Mouse (Mus musculus): Measurements from ENCODE around the gene Clpb. TPM values are rescaled to one million over a fixed set of nuclear protein-coding genes. Genes with fewer than 3 reads are reported as not detected.
A peak's percentile ranks its signal among the peaks of the same experiment; 100 is the strongest.

The Clpb gene
- polyA plus RNA-seq, 1 experiment from 2014 or later = 54.9 TPM

- WGBS = 32% methylated on average over 6 of the region's 6 CpGs
- Histone ChIP-seq H3K36me3 (ENCODE audit: control insufficient read depth, insufficient read depth, low read length) (no peaks in the 10 kb centered on the region), H3K9me3 (ENCODE audit: control insufficient read depth, low read length) (no peaks in the 10 kb centered on the region), H3K4me3 (ENCODE audit: low read length) (no peak overlapping the region), H3K4me1 (ENCODE audit: control insufficient read depth, insufficient read depth, low read length) (peaks cover 4% of the 10 kb centered on the region; the same call in 1 of the 2 replicates), H3K4me2 (replicated peaks; ENCODE audit: low read depth, low read length) (no peak overlapping the region), H3K27ac (ENCODE audit: low read depth, low read length) (peak overlapping the region; percentile 5; the same call in 1 of the 2 replicates), H3K9ac (ENCODE audit: low read depth, low read length) (no peak overlapping the region), H3K27me3 (ENCODE audit: control insufficient read depth, insufficient read depth, low read length) (no peaks in the 10 kb centered on the region)
- peak; percentile 82 for ATAC-seq (ENCODE audit: low FRiP score, low TSS enrichment)
Measured at GRCm38 (mm10) chr7:101681565-101682071, 18.2 kb downstream of the Clpb start.

- H3K9ac ChIP-seq (ENCODE audit: low read depth, low read length) = no peak overlapping the region
- no peak overlapping the region for H3K4me3 ChIP-seq (ENCODE audit: low read length)
- no peak overlapping the region for H3K4me2 ChIP-seq (replicated peaks; ENCODE audit: low read depth, low read length)
- no peaks in the 10 kb centered on the region for H3K9me3 ChIP-seq (ENCODE audit: control insufficient read depth, low read length)
- H3K27ac ChIP-seq (ENCODE audit: low read depth, low read length) = no peak overlapping the region
- ATAC-seq (ENCODE audit: low FRiP score, low TSS enrichment) = no peak
- 42% methylated on average over 5 of the region's 5 CpGs for WGBS
- peaks cover 4% of the 10 kb centered on the region; the same call in 1 of the 2 replicates for H3K4me1 ChIP-seq (ENCODE audit: control insufficient read depth, insufficient read depth, low read length)
- H3K27me3 ChIP-seq (ENCODE audit: control insufficient read depth, insufficient read depth, low read length) = no peaks in the 10 kb centered on the region
- no peaks in the 10 kb centered on the region for H3K36me3 ChIP-seq (ENCODE audit: control insufficient read depth, insufficient read depth, low read length)
Measured at GRCm38 (mm10) chr7:101682886-101683285, 19.5 kb downstream of the Clpb start.

DNA sequence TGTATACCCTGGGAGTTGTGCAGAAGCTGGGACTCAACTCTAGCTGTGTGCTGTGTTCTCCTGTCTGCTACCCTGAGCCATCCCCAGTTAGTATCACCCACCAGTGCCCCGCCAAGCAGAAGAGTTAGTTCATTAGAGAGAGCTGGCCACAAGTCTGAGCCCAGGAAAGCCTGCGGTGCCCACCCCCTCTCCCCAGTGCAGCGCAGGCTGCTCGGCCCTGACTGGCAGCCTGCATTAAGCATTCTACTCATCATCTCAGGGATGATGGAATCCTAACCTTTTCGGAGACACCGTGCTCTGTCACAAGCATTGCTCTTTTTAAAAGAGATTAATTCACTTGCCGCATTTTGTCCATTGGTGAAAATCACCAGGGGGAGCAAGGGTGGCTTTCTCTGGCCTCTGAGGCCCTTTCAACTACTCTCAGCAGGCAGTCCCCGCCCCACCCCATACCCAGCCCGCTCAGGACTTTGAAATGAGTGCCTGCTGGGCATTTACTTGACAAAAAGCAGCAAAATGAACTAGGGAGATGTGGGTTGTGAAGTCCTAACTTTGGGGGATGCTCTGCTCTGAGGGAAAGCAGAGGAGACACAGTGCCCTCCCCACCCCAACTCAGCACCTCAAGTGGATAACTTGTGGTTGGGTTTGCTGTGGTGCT, 20.7 kb downstream of the Clpb start:
- H3K4me2 ChIP-seq (replicated peaks; ENCODE audit: low read depth, low read length) = no peak overlapping the region
- H3K27me3 ChIP-seq (ENCODE audit: control insufficient read depth, insufficient read depth, low read length) = no peaks in the 10 kb centered on the region
- H3K4me3 ChIP-seq (ENCODE audit: low read length) = no peak overlapping the region
- no peaks in the 10 kb centered on the region for H3K36me3 ChIP-seq (ENCODE audit: control insufficient read depth, insufficient read depth, low read length)
- no peak overlapping the region for H3K9ac ChIP-seq (ENCODE audit: low read depth, low read length)
- WGBS = 47% methylated on average over 9 of the region's 9 CpGs
- no peak overlapping the region for H3K27ac ChIP-seq (ENCODE audit: low read depth, low read length)
- no peaks in the 10 kb centered on the region for H3K9me3 ChIP-seq (ENCODE audit: control insufficient read depth, low read length)
- H3K4me1 ChIP-seq (ENCODE audit: control insufficient read depth, insufficient read depth, low read length) = peaks cover 4% of the 10 kb centered on the region; the same call in 1 of the 2 replicates
- no peak for ATAC-seq (ENCODE audit: low FRiP score, low TSS enrichment)

GRCm38 (mm10) chr7:101684671-101685070, 21.2 kb downstream of the Clpb start:
- no peak overlapping the region for H3K4me2 ChIP-seq (replicated peaks; ENCODE audit: low read depth, low read length)
- no peaks in the 10 kb centered on the region for H3K9me3 ChIP-seq (ENCODE audit: control insufficient read depth, low read length)
- no peak overlapping the region for H3K27ac ChIP-seq (ENCODE audit: low read depth, low read length)
- no peak overlapping the region for H3K4me3 ChIP-seq (ENCODE audit: low read length)
- 50% methylated on average over 3 of the region's 3 CpGs for WGBS
- no peaks in the 10 kb centered on the region for H3K36me3 ChIP-seq (ENCODE audit: control insufficient read depth, insufficient read depth, low read length)
- ATAC-seq (ENCODE audit: low FRiP score, low TSS enrichment) = no peak
- peaks cover 4% of the 10 kb centered on the region; the same call in 1 of the 2 replicates for H3K4me1 ChIP-seq (ENCODE audit: control insufficient read depth, insufficient read depth, low read length)
- no peak overlapping the region for H3K9ac ChIP-seq (ENCODE audit: low read depth, low read length)
- no peaks in the 10 kb centered on the region for H3K27me3 ChIP-seq (ENCODE audit: control insufficient read depth, insufficient read depth, low read length)

- H3K9ac ChIP-seq (ENCODE audit: low read depth, low read length) = no peak overlapping the region
- no peaks in the 10 kb centered on the region for H3K36me3 ChIP-seq (ENCODE audit: control insufficient read depth, insufficient read depth, low read length)
- no peak overlapping the region for H3K4me3 ChIP-seq (ENCODE audit: low read length)
- no peak overlapping the region for H3K4me2 ChIP-seq (replicated peaks; ENCODE audit: low read depth, low read length)
- no peaks in the 10 kb centered on the region for H3K27me3 ChIP-seq (ENCODE audit: control insufficient read depth, insufficient read depth, low read length)
- 95% methylated on average over 2 of the region's 2 CpGs for WGBS
- H3K4me1 ChIP-seq (ENCODE audit: control insufficient read depth, insufficient read depth, low read length) = no peaks in the 10 kb centered on the region
- H3K9me3 ChIP-seq (ENCODE audit: control insufficient read depth, low read length) = no peaks in the 10 kb centered on the region
- H3K27ac ChIP-seq (ENCODE audit: low read depth, low read length) = no peak overlapping the region
- no peak for ATAC-seq (ENCODE audit: low FRiP score, low TSS enrichment)
Measured at GRCm38 (mm10) chr7:101687144-101687543, 23.7 kb downstream of the Clpb start.

DNA sequence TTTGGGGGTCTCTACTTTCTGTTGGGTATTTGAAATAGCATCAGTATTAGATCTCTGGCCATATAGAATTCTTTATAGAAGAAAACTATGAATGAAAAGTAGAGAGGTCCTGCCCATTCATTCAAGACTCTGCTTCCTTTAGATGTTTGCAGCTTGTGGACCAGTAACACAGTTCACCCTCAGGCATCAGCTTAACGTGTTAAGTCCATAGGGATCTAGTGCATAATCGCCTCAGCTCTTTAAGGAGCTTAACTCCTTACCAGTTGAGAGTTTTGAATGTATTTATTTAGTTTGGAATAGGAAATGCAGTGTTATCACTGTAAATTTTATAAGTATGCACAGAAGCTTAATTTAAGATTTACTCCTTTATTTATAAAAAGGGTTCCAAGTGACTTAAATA, 27.0 kb downstream of the Clpb start:
- no peak overlapping the region for H3K4me2 ChIP-seq (replicated peaks; ENCODE audit: low read depth, low read length)
- no peak overlapping the region for H3K9ac ChIP-seq (ENCODE audit: low read depth, low read length)
- no peak for ATAC-seq (ENCODE audit: low FRiP score, low TSS enrichment)
- 82% methylated on average over 2 of the region's 2 CpGs for WGBS
- H3K27me3 ChIP-seq (ENCODE audit: control insufficient read depth, insufficient read depth, low read length) = no peaks in the 10 kb centered on the region
- H3K27ac ChIP-seq (ENCODE audit: low read depth, low read length) = no peak overlapping the region
- no peaks in the 10 kb centered on the region for H3K4me1 ChIP-seq (ENCODE audit: control insufficient read depth, insufficient read depth, low read length)
- H3K9me3 ChIP-seq (ENCODE audit: control insufficient read depth, low read length) = no peaks in the 10 kb centered on the region
- no peaks in the 10 kb centered on the region for H3K36me3 ChIP-seq (ENCODE audit: control insufficient read depth, insufficient read depth, low read length)
- H3K4me3 ChIP-seq (ENCODE audit: low read length) = no peak overlapping the region

- WGBS = 71% methylated on average over 8 of the region's 8 CpGs
- no peaks in the 10 kb centered on the region for H3K4me1 ChIP-seq (ENCODE audit: control insufficient read depth, insufficient read depth, low read length)
- no peak for ATAC-seq (ENCODE audit: low FRiP score, low TSS enrichment)
Measured at GRCm38 (mm10) chr7:101691863-101692262, 28.4 kb downstream of the Clpb start.

GRCm38 (mm10) chr7:101692446-101692845, 29.0 kb downstream of the Clpb start:
- Histone ChIP-seq H3K4me2 (replicated peaks; ENCODE audit: low read depth, low read length) (no peak overlapping the region), H3K27me3 (ENCODE audit: control insufficient read depth, insufficient read depth, low read length) (no peaks in the 10 kb centered on the region), H3K9me3 (ENCODE audit: control insufficient read depth, low read length) (no peaks in the 10 kb centered on the region), H3K4me3 (ENCODE audit: low read length) (no peak overlapping the region), H3K4me1 (ENCODE audit: control insufficient read depth, insufficient read depth, low read length) (no peaks in the 10 kb centered on the region), H3K9ac (ENCODE audit: low read depth, low read length) (no peak overlapping the region), H3K27ac (ENCODE audit: low read depth, low read length) (no peak overlapping the region), H3K36me3 (ENCODE audit: control insufficient read depth, insufficient read depth, low read length) (no peaks in the 10 kb centered on the region)
- peak; percentile 95 for ATAC-seq (ENCODE audit: low FRiP score, low TSS enrichment)
- 45% methylated on average over 14 of the region's 14 CpGs for WGBS

More at GRCm38 (mm10) chr7:101691863-101692262, 28.4 kb downstream of the Clpb start:
- Histone ChIP-seq H3K9me3 (ENCODE audit: control insufficient read depth, low read length) (no peaks in the 10 kb centered on the region), H3K4me2 (replicated peaks; ENCODE audit: low read depth, low read length) (no peak overlapping the region), H3K4me3 (ENCODE audit: low read length) (no peak overlapping the region), H3K9ac (ENCODE audit: low read depth, low read length) (no peak overlapping the region), H3K36me3 (ENCODE audit: control insufficient read depth, insufficient read depth, low read length) (no peaks in the 10 kb centered on the region), H3K27me3 (ENCODE audit: control insufficient read depth, insufficient read depth, low read length) (no peaks in the 10 kb centered on the region), H3K27ac (ENCODE audit: low read depth, low read length) (no peak overlapping the region)

DNA sequence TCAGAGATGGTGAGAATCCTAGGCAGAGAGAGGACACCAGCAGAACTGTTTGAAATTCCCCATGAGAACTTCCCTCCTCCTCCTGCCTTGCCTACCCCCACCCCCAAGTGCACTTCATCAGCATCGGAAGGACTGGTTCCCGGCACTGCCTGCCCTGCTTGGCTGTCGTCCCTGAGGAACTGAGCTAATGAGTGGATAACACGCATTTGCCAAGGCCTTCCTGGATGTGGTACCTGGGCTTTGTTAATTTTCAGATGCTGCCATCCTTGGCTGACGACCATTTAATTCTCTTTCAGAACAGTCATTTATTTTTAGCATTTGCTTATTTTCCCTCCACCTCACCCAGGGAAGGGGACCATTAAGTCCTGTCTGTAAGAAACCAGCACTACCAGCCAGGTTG, 32.0 kb downstream of the Clpb start:
- Histone ChIP-seq H3K9me3 (ENCODE audit: control insufficient read depth, low read length) (no peaks in the 10 kb centered on the region), H3K27ac (ENCODE audit: low read depth, low read length) (no peak overlapping the region), H3K4me1 (ENCODE audit: control insufficient read depth, insufficient read depth, low read length) (no peaks in the 10 kb centered on the region), H3K4me3 (ENCODE audit: low read length) (no peak overlapping the region), H3K4me2 (replicated peaks; ENCODE audit: low read depth, low read length) (no peak overlapping the region), H3K36me3 (ENCODE audit: control insufficient read depth, insufficient read depth, low read length) (no peaks in the 10 kb centered on the region), H3K27me3 (ENCODE audit: control insufficient read depth, insufficient read depth, low read length) (no peaks in the 10 kb centered on the region), H3K9ac (ENCODE audit: low read depth, low read length) (no peak overlapping the region)
- WGBS = 61% methylated on average over 5 of the region's 5 CpGs
- ATAC-seq (ENCODE audit: low FRiP score, low TSS enrichment) = no peak

Data from kidney, embryonic 14.5 days (tissue).